Mouse (Mus musculus) c-Kit-positive CD71-positive TER-119-negative erythroid progenitor cells, embryonic 14.5 days (primary cell): Measurements from ENCODE around the gene Fiz1.

Experiments
- DNase-seq: peaks from one replicate; pipeline ENCODE4 v3.0.0-alpha.2; 2013; ENCODE audit warnings: low read depth

The Fiz1 gene

GRCm38 (mm10) chr7:5014251-5015117, at the start of gene Fiz1, which contains the start of gene Zfp524:
TSS of gene Fiz1 (minus strand) at chr7:5014697.
TSS of gene Zfp524 (plus strand) at chr7:5014415.
- peak; percentile 97 for DNase-seq

DNA sequence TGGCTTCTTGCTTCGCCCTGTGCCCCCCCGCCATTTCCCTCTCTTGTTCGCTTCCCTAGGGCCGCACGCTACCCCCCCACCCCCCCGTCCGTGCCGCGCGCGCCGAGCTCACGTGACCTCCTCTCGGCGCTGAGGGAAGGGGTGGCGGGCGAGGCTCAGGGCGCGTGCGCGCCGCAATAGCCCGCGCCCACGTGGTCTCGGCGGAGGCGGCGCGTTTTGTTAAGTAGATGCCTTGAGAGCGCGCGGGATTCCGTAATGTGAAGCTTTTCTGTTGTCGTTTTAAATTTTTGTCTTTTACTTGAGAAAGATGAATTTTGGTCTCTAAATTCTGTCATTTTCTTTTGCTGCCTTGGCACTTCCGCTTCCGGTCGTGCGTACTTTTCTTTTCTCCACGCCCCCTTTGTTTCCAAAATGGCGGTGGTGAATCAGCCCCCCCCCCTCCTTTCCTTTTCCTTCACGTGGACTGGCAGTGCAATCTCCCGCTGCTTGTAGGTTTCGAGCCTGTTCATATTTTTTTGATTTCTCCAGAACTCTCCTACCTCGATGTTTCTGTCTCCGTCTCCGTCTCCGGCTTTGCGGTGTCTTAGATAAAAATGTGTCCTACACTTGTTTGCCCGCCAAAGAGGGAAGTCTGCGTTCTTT, 48.0 kb upstream of the Fiz1 start:
- peak; percentile 72 for DNase-seq

GRCm38 (mm10) chr7:5061774-5062359, 47.4 kb upstream of the Fiz1 start, which contains the start of gene U2af2:
TSS of gene U2af2 (plus strand) at chr7:5062143.
- DNase-seq = peak; percentile 67

- DNase-seq = peak; percentile 98
These were observed 46.7 kb upstream of the Fiz1 start for GRCm38 (mm10) chr7:5060944-5061773.

GRCm38 (mm10) chr7:5060239-5060731, 45.8 kb upstream of the Fiz1 start:
- peak; percentile 67 for DNase-seq

DNA sequence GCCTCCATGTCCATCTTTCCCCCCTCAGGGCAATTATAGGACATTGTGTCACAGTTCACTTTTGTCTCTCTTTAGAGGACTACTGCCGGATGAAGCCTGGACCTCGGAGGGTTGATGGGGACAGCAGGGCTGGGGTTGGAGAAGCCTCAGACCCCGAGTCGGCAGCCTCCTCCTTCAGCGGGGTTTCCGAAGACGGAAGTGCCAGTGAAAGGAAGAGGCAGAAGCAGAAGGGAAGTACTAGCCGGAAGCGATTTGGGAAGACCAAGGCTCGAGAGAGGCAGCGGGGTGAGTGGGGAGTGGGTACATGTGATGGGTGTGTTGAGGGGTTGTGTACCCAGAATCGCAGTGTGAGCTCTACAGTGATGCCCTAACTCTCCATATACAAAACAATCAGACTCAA, 44.9 kb upstream of the Fiz1 start:
- DNase-seq = no peak

DNA sequence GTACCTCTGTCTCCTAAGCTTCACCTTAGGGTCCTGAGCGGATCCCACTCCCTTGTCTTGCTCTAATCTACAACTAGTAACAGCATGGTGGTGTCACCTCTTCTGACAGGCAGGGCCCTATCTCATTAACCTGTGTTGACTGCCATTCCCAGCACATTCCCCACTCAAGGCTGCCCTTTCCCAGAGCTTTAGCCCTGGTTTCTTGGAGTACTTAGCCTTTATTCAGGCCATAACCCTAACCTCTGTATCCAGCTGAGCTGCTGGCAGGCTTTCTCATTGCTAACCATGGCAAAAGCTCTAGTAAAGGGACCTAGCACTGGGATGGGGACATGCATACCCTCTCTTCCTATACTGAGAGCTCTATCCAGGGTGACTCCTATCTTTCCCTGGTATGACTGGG, 44.1 kb upstream of the Fiz1 start:
- no peak for DNase-seq

DNA sequence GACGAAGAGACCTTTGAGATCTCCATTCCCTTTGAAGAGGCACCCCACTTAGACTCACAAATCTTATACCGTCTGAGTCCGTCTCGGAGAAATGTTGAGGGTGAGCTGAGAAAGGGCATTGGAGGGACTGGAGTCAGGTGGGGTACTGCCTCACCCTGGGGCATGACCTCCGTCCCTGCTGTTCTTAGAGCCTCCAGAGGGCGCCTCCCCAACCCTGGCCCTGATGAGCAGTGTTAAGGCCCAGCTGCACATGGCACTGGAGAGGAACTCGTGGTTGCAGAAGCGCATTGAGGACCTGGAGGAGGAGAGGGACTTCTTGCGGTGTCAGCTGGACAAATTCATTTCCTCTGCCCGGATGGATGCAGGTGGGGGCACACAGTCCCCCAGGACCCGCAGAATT, 43.3 kb upstream of the Fiz1 start:
- DNase-seq = no peak

- DNase-seq = no peak
These were observed 42.9 kb upstream of the Fiz1 start for GRCm38 (mm10) chr7:5057381-5057780.

DNA sequence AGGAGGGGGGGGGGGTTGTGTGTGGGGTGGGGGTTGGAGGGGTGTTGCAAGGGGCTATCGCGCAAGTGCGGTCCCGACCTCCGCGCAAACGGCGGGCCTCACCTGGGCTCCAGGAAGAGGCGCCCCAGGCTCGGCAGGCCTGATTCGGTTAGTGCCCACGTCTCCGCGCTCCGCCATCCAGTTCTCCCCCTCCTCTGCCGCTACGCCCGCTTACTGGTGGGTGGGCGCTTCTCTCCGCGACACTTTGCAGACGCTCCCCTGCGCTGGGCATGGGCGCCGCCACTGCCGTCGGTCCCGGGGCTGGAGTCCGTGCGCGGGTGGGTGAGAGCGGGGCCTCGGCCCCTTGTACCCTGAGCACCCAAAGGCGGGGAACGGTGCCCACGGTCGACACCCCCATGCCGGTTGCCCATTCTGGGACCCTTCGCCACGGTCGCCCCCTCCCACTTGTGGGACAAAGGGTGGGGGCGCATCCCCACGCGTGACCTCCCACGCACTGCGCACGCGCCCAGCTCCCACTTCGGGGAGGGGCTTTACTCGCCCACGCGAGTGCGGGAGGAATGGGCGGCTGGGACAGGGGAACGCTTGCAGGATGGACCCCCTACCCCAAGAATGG, 42.3 kb upstream of the Fiz1 start:
- DNase-seq = no peak

- DNase-seq = no peak
These were observed 39.1 kb upstream of the Fiz1 start for GRCm38 (mm10) chr7:5053456-5054179.

GRCm38 (mm10) chr7:5052931-5053343, 38.4 kb upstream of the Fiz1 start:
- no peak for DNase-seq

GRCm38 (mm10) chr7:5052438-5052837, 37.9 kb upstream of the Fiz1 start:
- DNase-seq = no peak

DNA sequence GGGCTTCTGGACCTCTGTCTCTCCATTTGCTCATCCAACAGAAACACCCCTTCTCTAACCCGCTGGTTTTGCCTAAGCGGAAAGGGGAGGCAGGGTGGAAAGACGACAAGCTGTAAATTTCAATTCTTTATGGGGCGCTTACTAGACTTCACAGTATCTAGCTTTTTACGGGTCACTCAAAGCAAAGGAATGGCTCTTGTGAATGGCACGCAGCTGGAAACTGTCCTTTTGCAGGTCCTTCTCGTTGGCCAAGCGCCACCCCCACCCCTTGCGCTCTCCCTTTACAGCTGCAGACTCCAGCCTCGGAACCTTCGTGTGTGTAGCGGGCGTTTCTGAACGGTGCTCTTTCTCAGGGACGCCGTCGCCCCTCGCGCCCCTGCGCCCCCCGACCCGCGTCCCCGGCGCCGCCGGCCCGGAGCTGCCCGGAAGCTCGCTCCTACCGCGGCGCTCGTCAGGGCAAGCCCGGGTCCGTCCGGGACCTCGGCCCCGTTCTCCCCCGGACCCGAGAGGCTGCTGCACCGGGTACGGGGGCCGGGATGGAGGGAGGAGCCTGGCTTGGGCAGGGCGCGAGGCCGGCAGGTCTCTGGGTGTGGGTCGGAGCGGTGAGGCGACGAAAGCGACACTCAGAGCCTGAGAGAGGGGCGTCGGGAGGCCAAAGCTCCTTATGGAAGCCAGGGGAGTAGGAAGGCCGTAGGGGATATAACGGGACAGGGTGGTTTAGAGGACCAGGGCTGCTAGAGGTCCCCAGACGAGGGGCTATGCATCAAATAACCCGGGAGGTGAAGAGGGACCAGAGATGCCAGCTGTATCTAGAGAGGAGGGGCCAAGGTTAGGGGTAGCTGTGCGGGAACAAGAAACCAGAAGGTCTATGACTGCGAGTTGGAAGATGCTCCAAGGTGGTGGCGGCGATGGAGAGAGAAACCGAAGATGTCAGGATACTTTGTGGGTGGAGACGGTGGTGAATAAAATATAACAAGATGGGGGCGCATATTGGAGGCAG, 37.0 kb upstream of the Fiz1 start, which contains the start of gene Zfp580:
Zfp580 (plus strand) TSS at position 346 of the 1,000 bp plus-strand sequence.
- DNase-seq = no peak

GRCm38 (mm10) chr7:5047313-5047712, 32.8 kb upstream of the Fiz1 start:
- no peak for DNase-seq

- no peak for DNase-seq
These were observed 31.6 kb upstream of the Fiz1 start for GRCm38 (mm10) chr7:5046112-5046511.

DNA sequence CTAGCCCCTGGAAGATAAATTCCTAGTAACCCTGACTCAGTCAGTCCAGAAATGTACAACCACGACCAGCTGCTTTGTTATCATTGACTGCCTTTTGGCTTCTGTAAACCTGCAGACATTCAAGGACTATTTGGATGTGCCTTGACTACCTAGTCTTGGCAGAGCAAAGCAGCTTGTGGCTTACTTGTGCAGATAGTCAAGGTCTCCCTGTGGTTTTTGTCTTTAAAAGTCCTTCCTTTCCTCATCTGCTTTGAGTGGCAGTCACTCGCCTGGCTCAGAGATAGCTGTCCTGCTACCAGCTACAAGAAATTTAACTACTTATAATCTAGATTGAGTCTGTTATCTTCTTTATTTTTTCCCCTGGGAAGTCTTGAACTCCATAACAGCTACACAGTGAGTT, 30.5 kb upstream of the Fiz1 start:
- no peak for DNase-seq

DNA sequence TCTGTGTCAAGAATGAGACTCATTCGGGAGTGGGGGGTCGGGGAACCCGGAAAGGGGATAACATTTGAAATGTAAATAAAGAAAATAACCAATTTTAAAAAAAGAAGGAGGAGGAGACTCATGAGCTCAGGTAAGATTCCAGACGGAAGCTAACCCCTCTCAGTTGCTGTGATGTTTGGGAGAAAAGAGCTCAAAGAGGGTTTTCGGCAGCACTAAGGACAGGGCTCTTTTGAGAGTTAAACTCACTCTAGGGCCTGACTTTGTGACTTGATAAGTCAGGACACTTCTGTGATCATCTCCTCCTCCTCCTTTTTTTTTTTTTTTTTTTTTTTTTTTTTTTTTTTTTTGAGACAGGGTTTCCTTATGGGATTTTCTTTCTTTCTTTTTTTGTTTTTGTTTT, 24.4 kb upstream of the Fiz1 start:
- DNase-seq = no peak

GRCm38 (mm10) chr7:5038109-5038732, 23.7 kb upstream of the Fiz1 start, which contains the start of gene Zfp784:
TSS of gene Zfp784 (minus strand) at chr7:5038446.
- DNase-seq = peak; percentile 84
